Mouse (Mus musculus) ES-CJ7 (cell line): ENCODE data around the gene Rps19.

Experiments used
- DNase-seq: peaks from one replicate; pipeline ENCODE4 v3.0.0; 2011; ENCODE audit warnings: low read depth, low spot score

Gene Rps19

GRCm38 (mm10) chr7:24902630-24903443 lies 18.7 kb downstream of the Rps19 start, which contains the start of gene Arhgef1:
Arhgef1 (plus strand) TSS chr7:24902912.
- DNase-seq: no peak

DNA sequence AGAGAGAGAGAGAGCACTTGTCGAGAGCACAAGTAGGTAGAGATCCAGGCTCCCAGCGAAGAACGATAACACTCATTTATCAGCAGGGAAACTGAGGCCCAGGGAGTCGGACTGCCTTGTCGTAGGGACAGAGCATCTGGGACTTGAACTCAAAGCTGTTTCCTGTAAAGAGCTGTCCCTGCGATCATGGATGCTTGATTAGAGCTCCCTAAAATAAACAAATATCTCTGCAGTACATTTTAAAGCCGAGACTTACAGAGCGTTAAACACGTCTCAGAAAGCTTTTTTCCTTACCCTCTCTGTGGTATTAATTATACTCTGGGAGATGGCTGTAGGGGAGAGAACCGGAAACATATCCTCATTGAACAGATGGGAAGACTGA lies 19.3 kb downstream of the Rps19 start:
- DNase-seq: no peak

GRCm38 (mm10) chr7:24904070-24904483 lies 19.9 kb downstream of the Rps19 start:
- DNase-seq: peak; percentile 98

DNA sequence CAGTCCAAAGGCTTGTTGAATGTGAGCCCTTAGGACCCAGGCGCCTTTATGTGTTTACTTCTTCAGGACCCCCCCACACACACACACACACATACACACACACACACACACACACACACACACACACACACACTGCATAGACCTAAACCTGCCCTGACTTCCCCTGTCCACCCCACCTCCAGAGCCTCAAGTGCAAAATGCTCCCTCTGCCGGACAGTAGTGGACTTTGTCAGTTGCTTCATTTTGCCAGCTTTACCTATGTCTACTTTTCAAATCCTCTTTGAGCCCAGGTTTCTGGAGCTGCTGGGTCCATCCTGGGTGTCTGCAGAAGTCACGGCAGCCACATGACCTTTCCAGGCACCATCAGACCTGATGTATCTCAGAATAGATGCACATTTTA lies 20.8 kb downstream of the Rps19 start:
- peak; percentile 86 for DNase-seq

DNA sequence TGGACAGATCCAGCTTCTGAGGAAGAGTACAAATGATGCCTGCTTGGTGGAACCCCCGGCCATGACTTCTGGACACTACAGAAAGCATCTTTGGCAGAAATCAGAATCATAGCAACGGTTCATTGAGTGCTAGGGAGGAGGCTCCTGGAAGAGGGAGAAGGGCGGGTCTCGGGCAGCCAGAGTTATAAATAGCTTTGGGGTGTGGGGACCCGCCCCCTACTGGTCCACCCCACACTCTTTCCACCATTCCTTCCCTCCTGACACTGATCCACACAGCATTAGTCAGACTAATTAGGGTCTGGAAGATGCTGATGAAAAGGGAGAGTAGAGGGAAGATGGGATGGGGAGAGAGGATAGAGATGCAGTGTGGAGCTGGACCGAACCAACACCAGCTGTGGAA lies 22.4 kb downstream of the Rps19 start:
- DNase-seq: peak; percentile 36

DNA sequence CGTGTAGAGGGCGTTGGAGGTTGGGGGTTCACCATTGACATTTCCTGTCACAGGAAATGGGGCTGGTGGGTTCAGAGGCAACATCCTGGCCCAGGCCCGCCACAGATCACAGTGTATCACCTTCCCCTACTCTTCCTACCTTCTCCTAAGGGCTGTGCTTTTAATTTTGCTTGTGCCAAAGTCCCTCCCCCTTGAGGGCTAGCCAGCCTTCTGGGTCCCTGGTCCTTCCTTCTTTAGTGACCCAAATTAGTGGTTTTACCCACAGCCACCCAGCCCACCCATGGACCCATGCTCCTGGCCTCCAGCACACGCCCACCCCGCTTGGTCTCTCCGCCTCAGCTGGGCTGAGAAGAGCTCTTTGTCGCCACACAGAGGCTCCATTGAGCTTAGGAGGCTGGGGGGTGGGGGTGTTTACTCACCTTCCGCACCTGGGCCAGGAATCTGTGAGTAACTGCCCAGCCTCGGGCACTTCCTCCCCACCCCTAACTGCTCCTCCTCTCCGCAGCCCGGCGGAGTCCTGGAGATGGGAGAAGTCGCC lies 23.1 kb downstream of the Rps19 start:
- DNase-seq: peak; percentile 72

- no peak for DNase-seq
Observed at GRCm38 (mm10) chr7:24912480-24912879, 28.3 kb downstream of the Rps19 start.

DNA sequence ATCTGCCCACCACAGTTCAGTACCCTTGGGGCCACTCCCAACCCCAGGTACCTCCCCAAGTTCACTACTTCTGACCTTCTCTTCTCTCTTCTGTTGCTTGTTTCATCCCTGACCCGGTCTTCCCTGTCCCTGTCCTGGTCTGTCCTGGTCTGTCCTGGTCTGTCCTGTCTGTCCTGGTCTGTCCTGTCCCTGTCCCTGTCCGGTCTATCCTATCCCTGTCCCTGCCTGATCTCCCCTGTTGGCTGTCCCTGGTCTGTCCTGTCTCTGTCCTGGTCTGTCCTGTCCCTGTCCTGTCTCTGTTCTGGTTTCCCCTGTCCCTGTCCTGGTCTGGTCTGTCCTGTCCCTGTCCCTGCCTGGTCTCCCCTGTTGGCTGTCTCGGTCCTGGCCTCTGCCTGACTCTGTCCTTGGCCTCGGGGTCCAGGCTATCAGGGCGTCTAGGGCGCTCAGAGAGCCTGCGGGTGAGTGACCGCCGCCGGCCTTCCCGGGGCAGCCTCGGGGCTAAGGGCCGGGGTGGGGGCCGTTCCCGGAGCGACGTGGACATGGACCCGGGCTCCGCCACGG lies 34.7 kb downstream of the Rps19 start:
- no peak for DNase-seq

- DNase-seq: no peak
Observed at GRCm38 (mm10) chr7:24919728-24920127, 35.6 kb downstream of the Rps19 start.

DNA sequence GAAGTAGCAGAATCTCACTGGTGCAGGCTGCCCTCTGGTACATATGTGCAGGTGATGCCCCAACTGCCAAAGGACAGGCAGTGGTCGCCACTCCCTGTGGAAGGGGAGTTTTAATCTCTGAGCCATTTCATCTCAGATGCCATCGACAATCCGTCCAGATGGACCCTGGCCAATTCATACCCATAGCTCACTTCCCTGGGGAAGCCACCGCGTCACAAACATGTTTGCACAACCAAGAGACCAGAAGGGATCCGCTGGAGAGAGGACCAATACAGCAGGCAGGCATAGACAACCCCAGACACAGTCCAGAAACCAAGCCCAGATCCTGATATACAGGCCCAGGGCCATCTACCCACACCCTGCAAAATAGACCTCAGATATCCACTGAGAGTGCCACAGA lies 46.3 kb downstream of the Rps19 start:
- DNase-seq: no peak

GRCm38 (mm10) chr7:24931651-24932050 lies 47.5 kb downstream of the Rps19 start:
- DNase-seq: no peak
